Mouse (Mus musculus) spleen, adult 2 months (tissue): ENCODE measurements around the gene Prkd2.

Source experiments
- CTCF ChIP-seq: fragments of 200-500 bp; IDR thresholded peaks from 2 replicates; pipeline ENCODE4 v1.5.1; 2011; ENCODE audit warnings: mild to moderate bottlenecking, inconsistent platforms; ENCODE audit not compliant: insufficient read depth, insufficient read length, insufficient replicate concordance; ENCODE audit errors: extremely low read depth
- POLR2A ChIP-seq: fragments of 200-500 bp; IDR thresholded peaks from 2 replicates; pipeline ENCODE4 v1.6.1; 2011; ENCODE audit warnings: low read depth, low read length, inconsistent platforms

DNA sequence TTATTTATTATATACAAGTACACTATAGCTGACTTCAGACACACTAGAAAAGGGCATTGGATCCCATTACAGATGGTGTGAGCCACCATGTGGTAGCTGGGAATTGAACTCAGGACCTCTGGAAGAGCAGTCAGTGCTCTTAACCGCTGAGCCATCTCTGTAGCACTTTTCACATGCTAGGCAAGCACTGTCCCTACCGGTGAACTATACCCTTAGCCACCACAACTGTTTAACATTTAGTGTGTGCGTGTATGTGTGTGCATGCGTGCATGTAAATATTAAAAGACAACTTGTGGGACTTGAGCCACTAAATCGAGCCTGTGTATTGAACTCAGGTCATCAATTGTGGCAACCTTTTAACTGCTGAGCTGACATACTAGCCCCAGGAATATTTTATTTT lies 4.1 kb downstream of the Prkd2 start:
- TF ChIP-seq CTCF (no peak), POLR2A (no peak)
